Mouse (Mus musculus): ENCODE data around the gene Spata31d1d. TPM values are rescaled to one million over a fixed set of nuclear protein-coding genes. Genes with fewer than 3 reads are reported as not detected.

Spata31d1d gene
- polyA plus RNA-seq, 1 experiment from 2014 or later, result not detected

Other genes starting within 250 kb of the Spata31d1d start
- gene Agtpbp1, start 146.5 kb downstream of the Spata31d1d start, polyA plus RNA-seq (2015; fragmentation: Nextera tagmentation; extraction: Ambion mirVana), result 43.7 and 51.6 TPM in 2 replicates
- gene Naa35, start 146.5 kb downstream of the Spata31d1d start, polyA plus RNA-seq (2015; fragmentation: Nextera tagmentation; extraction: Ambion mirVana), result 154 and 164 TPM in 2 replicates
- 76.2 and 77.0 TPM in 2 replicates for gene Golm1, start 55.9 kb downstream of the Spata31d1d start, polyA plus RNA-seq (2015; fragmentation: Nextera tagmentation; extraction: Ambion mirVana)
- not detected in 2 replicates for gene 4921517D22Rik, start 37.6 kb downstream of the Spata31d1d start, polyA plus RNA-seq (2015; fragmentation: Nextera tagmentation; extraction: Ambion mirVana)
- gene Spata31d1a, start 21.4 kb downstream of the Spata31d1d start, polyA plus RNA-seq (2015; fragmentation: Nextera tagmentation; extraction: Ambion mirVana), result 0.07 and 0.12 TPM in 2 replicates
- not detected in 2 replicates for gene Spata31d1b, start 19.5 kb downstream of the Spata31d1d start, polyA plus RNA-seq (2015; fragmentation: Nextera tagmentation; extraction: Ambion mirVana)
- 0.07 and 0.26 TPM in 2 replicates for gene 1700014D04Rik, start 15.0 kb upstream of the Spata31d1d start, polyA plus RNA-seq (2015; fragmentation: Nextera tagmentation; extraction: Ambion mirVana)
- gene Isca1, start 38.1 kb upstream of the Spata31d1d start, polyA plus RNA-seq (2015; fragmentation: Nextera tagmentation; extraction: Ambion mirVana), result 143 and 146 TPM in 2 replicates
- gene Gm49354, start 50.5 kb upstream of the Spata31d1d start, polyA plus RNA-seq (2015; fragmentation: Nextera tagmentation; extraction: Ambion mirVana), result not detected in 2 replicates
- gene Tut7, start 91.4 kb upstream of the Spata31d1d start, polyA plus RNA-seq (2015; fragmentation: Nextera tagmentation; extraction: Ambion mirVana), result 58.7 and 59.6 TPM in 2 replicates

Measured in midbrain, embryonic 13.5 days (tissue).